Mouse (Mus musculus): ENCODE data around the gene Hnrnpm. TPM values are rescaled to one million over a fixed set of nuclear protein-coding genes. Genes with fewer than 3 reads are reported as not detected.

Gene Hnrnpm
- total RNA-seq, 1 experiment from 2014 or later: 543 TPM

DNA sequence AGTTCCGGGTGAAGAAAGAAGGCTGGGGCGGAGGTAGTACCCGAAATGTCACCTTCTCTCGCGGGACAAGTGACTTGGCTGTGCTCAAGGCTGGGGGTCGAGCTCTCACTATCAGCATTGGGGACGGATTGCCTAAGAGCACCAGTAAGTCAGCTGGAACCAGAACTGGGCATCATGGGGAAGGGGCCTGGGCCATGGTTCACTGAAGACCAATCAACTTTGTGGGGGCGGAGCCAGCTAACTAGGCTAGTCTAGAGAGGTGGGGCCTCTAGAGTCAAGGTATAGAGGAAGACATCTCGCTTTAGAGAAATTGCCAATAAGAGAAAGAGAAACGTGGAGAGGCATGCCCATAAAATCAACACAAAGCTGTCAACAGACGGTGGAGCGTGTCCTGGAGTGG lies 84.7 kb downstream of the Hnrnpm start:
- no peak for ATAC-seq (replicated peaks; ENCODE audit: low read depth, poor library complexity, severe bottlenecking)

DNA sequence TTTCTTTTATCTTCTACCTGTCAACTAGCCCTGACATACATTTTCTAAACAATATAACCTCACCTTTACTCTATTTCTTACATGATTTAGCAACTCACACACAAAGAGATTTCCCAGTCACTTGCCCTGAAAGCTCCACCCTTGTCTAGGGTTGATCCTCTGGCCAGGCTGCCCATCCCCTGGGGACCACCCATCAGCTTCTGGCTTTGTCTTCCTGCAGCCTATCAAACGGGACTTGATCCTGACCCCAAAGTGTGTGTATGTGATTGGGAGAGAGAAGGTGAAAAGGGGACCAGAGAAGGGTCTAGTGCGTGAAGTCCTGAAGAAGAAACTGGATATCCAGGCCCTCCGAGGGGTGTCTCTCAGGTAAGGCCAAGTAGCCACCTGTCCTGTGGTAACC lies 85.8 kb downstream of the Hnrnpm start:
- ATAC-seq (replicated peaks; ENCODE audit: low read depth, poor library complexity, severe bottlenecking): no peak

DNA sequence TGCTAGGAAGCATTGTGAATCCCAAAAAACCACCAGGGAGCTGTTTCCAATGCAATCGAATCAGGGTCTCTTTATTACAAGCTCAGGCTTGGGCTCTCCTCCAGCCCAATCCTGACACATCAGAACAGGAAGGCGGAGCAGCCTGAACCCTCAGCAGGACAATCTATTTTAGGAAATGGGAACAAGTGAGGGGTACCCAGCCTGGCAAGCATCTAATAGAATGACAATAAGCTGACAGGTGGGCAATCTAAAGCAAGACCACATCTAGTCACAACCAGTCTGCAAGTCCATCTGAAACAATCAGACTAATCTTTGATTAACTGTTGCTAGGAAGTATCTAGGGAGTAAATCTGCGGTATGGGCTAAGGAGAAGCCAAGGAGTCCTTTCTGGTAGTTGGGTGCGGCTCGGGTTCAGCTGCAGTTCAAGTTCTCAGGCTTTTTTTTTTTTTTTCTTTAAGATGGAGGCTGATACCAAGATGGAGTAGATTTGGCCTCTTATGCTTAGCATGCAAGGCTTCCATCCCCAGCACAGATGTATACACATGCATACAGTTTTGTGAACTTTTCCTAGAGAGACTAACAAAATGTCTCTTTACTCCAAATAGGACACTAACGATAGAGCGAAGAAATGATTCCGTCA lies 86.7 kb downstream of the Hnrnpm start:
- ATAC-seq (replicated peaks; ENCODE audit: low read depth, poor library complexity, severe bottlenecking): no peak

DNA sequence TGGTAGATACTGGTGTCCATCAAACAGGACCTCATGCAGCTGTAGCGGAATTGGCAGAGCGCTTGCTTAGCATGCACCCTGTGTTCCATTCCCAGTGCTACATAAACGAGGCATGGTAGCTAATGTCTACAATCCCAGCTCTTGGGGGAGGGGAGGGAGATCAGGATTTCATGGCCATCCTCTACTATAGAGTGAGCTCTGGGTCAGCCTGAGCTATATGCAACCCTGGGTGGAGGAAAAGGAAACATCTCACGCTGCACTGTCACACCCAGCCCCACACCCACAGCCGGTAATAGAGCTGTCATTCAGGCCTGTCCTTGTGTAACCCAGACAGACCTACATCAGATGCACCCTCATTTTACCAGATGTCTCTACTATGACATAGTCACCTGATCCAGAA lies 88.2 kb downstream of the Hnrnpm start:
- no peak for ATAC-seq (replicated peaks; ENCODE audit: low read depth, poor library complexity, severe bottlenecking)

DNA sequence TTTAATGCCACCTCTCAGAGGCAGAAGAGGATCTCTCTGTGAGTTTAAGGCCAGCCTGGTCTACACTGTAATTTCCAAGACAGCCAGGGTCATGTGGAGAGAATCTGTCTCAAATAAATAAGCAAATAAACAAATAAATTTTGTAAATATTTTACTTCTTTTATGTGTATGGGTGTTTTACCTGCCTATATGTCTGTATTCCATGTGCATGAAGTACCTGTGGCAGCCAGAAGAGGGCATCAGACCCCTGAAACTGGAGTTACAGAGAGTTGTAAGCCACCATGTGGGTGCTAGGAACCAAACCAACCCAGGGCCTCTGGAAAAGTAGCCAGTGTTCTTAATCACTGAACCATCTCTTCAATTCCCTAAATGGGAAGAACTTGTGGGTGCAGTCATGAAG lies 89.4 kb downstream of the Hnrnpm start:
- ATAC-seq (replicated peaks; ENCODE audit: low read depth, poor library complexity, severe bottlenecking): no peak

Other genes starting within 250 kb of the Hnrnpm start
- gene Adamts10, start 162.7 kb downstream of the Hnrnpm start, total RNA-seq (2017): 28.0 and 32.8 TPM in 2 replicates
- gene Myo1f, start 131.2 kb downstream of the Hnrnpm start, total RNA-seq (2017): 37.1 and 75.5 TPM in 2 replicates
- gene Zfp414, start 57.8 kb downstream of the Hnrnpm start, total RNA-seq (2017): 17.3 and 18.4 TPM in 2 replicates
- gene Pram1, start 48.8 kb downstream of the Hnrnpm start, total RNA-seq (2017): 2.8 TPM in 1 of 2 replicates, not detected in the other
- 31.5 and 35.0 TPM in 2 replicates for gene March2, start 31.8 kb upstream of the Hnrnpm start, total RNA-seq (2017)
- 42.5 and 65.0 TPM in 2 replicates for gene Rab11b, start 73.7 kb upstream of the Hnrnpm start, total RNA-seq (2017)
- 5.9 and 14.2 TPM in 2 replicates for gene Angptl4, start 95.0 kb upstream of the Hnrnpm start, total RNA-seq (2017)
- 4.6 and 5.5 TPM in 2 replicates for gene Kank3, start 123.7 kb upstream of the Hnrnpm start, total RNA-seq (2017)
- gene Rps28, start 137.7 kb upstream of the Hnrnpm start, total RNA-seq (2017): 2,900 and 3,215 TPM in 2 replicates
- gene Ndufa7, start 137.7 kb upstream of the Hnrnpm start, total RNA-seq (2017): 107 and 132 TPM in 2 replicates
- 9.5 and 20.2 TPM in 2 replicates for gene Cd320, start 156.2 kb upstream of the Hnrnpm start, total RNA-seq (2017)
- gene Gm7029, start 187.0 kb upstream of the Hnrnpm start, total RNA-seq (2017): not detected in 2 replicates
- 29.6 and 37.5 TPM in 2 replicates for gene Kifc1, start 203.8 kb upstream of the Hnrnpm start, total RNA-seq (2017)
- gene Platr17, start 218.3 kb upstream of the Hnrnpm start, total RNA-seq (2017): 1.2 and 1.5 TPM in 2 replicates
- gene Daxx, start 222.6 kb upstream of the Hnrnpm start, total RNA-seq (2017): 24.1 and 44.4 TPM in 2 replicates
- gene Tapbp, start 229.0 kb upstream of the Hnrnpm start, total RNA-seq (2017): 42.2 and 56.4 TPM in 2 replicates
- 16.6 and 24.1 TPM in 2 replicates for gene Zbtb22, start 229.0 kb upstream of the Hnrnpm start, total RNA-seq (2017)
- gene Rgl2, start 242.7 kb upstream of the Hnrnpm start, total RNA-seq (2017): 21.2 and 22.5 TPM in 2 replicates

All from common myeloid progenitor, adult 5-6 weeks (primary cell).